Mouse (Mus musculus) limb, embryonic 15.5 days (tissue): ENCODE data around the gene Derl2. TPM values are rescaled to one million over a fixed set of nuclear protein-coding genes. Genes with fewer than 3 reads are reported as not detected.

Source experiments
- ATAC-seq: fragments of 200-750 bp; cut with Nextera tagmentation; 2 replicates; pipeline ENCODE4 v1.8.0; 2017; ENCODE audit warnings: low read depth, moderate TSS enrichment; ENCODE audit not compliant: insufficient number of reproducible peaks, low FRiP score, low TSS enrichment
- H3K27ac ChIP-seq: fragments of 300-500 bp; sonication (generic); 2 replicates; pipeline ENCODE4 v1.5.1; 2015; ENCODE audit warnings: moderate library complexity, mild to moderate bottlenecking, inconsistent platforms
- H3K27me3 ChIP-seq: fragments of 300-500 bp; sonication (generic); 2 replicates; pipeline ENCODE4 v1.6.1; 2015; ENCODE audit warnings: inconsistent platforms
- H3K36me3 ChIP-seq: fragments of 300-500 bp; sonication (generic); 2 replicates; pipeline ENCODE4 v1.6.1; 2015; ENCODE audit warnings: inconsistent platforms
- H3K4me1 ChIP-seq: fragments of 300-500 bp; sonication (generic); 2 replicates; pipeline ENCODE4 v1.6.1; 2015; ENCODE audit warnings: inconsistent platforms
- H3K4me2 ChIP-seq: fragments of 300-500 bp; sonication (generic); 2 replicates; pipeline ENCODE4 v1.6.1; 2015; ENCODE audit warnings: mild to moderate bottlenecking, inconsistent platforms
- H3K4me3 ChIP-seq: fragments of 300-500 bp; sonication (generic); 2 replicates; pipeline ENCODE4 v1.5.1; 2015; ENCODE audit warnings: mild to moderate bottlenecking, inconsistent platforms
- H3K9ac ChIP-seq: fragments of 300-500 bp; sonication (generic); 2 replicates; pipeline ENCODE4 v1.6.1; 2015; ENCODE audit warnings: inconsistent platforms
- H3K9me3 ChIP-seq: fragments of 300-500 bp; sonication (generic); 2 replicates; pipeline ENCODE4 v1.6.1; 2016; ENCODE audit warnings: inconsistent platforms
- WGBS: fragments of 180-500 bp; shearing (Covaris S2); methylation state at CpG from one replicate; pipeline ENCODE4 v1.1.7; 2015; 5-methylcytosine and 5-hydroxymethylcytosine counted together
- polyA plus RNA-seq: library from polyadenylated mRNA; unstranded; fragments of >200 nt; fragmentation: Nextera tagmentation; extraction: Ambion mirVana; gene quantifications from 2 replicates; pipeline ENCODE4 v1.2.1, GENCODE M21; 2015

Gene Derl2
- polyA plus RNA-seq = 49.6 and 51.4 TPM in 2 replicates

GRCm38 (mm10) chr11:71019201-71020068, at the start of gene Derl2, which contains the start of gene Mis12:
Gene Derl2, minus strand, starts transcription at chr11:71019841.
Gene Mis12, plus strand, starts transcription at chr11:71019611.
- WGBS = under 1% methylated on average over 71 of the region's 71 CpGs
- ATAC-seq = peak; percentile 100
- Histone ChIP-seq H3K4me3 (peak within 1 kb of the TSS; percentile 80), H3K36me3 (peaks cover 11% of the 10 kb centered on the region; the same call in 1 of the 2 replicates), H3K4me2 (peak within 1 kb of the TSS; percentile 65), H3K9me3 (no peaks in the 10 kb centered on the region), H3K4me1 (peaks cover 25% of the 10 kb centered on the region), H3K27me3 (no peaks in the 10 kb centered on the region), H3K9ac (peak within 1 kb of the TSS; percentile 96), H3K27ac (peak within 1 kb of the TSS; percentile 94)

GRCm38 (mm10) chr11:71052554-71052953, 32.9 kb upstream of the Derl2 start:
- Histone ChIP-seq H3K27ac (no peak overlapping the region), H3K4me2 (no peak overlapping the region), H3K36me3 (no peaks in the 10 kb centered on the region), H3K4me3 (no peak overlapping the region), H3K9me3 (no peaks in the 10 kb centered on the region), H3K9ac (no peak overlapping the region), H3K27me3 (no peaks in the 10 kb centered on the region), H3K4me1 (no peaks in the 10 kb centered on the region)
- ATAC-seq = no peak
- WGBS = 12% methylated on average over 1 of the region's 1 CpGs

- no peak overlapping the region for H3K9ac ChIP-seq
- H3K9me3 ChIP-seq = no peaks in the 10 kb centered on the region
- no peak overlapping the region for H3K4me3 ChIP-seq
- no peak for ATAC-seq
- H3K27ac ChIP-seq = no peak overlapping the region
- no peak overlapping the region for H3K4me2 ChIP-seq
- H3K27me3 ChIP-seq = no peaks in the 10 kb centered on the region
- 95% methylated on average over 5 of the region's 5 CpGs for WGBS
- H3K36me3 ChIP-seq = no peaks in the 10 kb centered on the region
- no peaks in the 10 kb centered on the region for H3K4me1 ChIP-seq
Measured at GRCm38 (mm10) chr11:71039526-71040298, 20.1 kb upstream of the Derl2 start.

- no peaks in the 10 kb centered on the region for H3K9me3 ChIP-seq
- H3K9ac ChIP-seq = peak within 1 kb of the TSS; percentile 60
- H3K27me3 ChIP-seq = no peaks in the 10 kb centered on the region
- under 1% methylated on average over 28 of the region's 31 CpGs for WGBS
- H3K4me1 ChIP-seq = 0 out of 2 replicates have a peak, but pooled peaks cover 13% of the 10 kb centered on the region
- peaks cover 1% of the 10 kb centered on the region; the same call in 1 of the 2 replicates for H3K36me3 ChIP-seq
- H3K27ac ChIP-seq = peak within 1 kb of the TSS; percentile 93
- peak within 1 kb of the TSS; percentile 64 for H3K4me3 ChIP-seq
- H3K4me2 ChIP-seq = peak within 1 kb of the TSS; percentile 78
- peak; percentile 97 for ATAC-seq
Measured at GRCm38 (mm10) chr11:71033163-71033761, 13.6 kb upstream of the Derl2 start, which contains the start of gene 6330403K07Rik. Gene 6330403K07Rik, minus strand, starts transcription at chr11:71033513.

- peak overlapping the region; percentile 93 for H3K27ac ChIP-seq
- H3K9ac ChIP-seq = peak overlapping the region; percentile 60
- H3K4me2 ChIP-seq = peak overlapping the region; percentile 78
- no peaks in the 10 kb centered on the region for H3K9me3 ChIP-seq
- WGBS = 4% methylated on average over 26 of the region's 26 CpGs
- H3K4me3 ChIP-seq = peak overlapping the region; percentile 64
- peaks cover 7% of the 10 kb centered on the region for H3K36me3 ChIP-seq
- no peaks in the 10 kb centered on the region for H3K27me3 ChIP-seq
- 0 out of 2 replicates have a peak, but pooled peaks cover 13% of the 10 kb centered on the region for H3K4me1 ChIP-seq
- no peak for ATAC-seq
Measured at GRCm38 (mm10) chr11:71032491-71033162, 13.0 kb upstream of the Derl2 start.

GRCm38 (mm10) chr11:71032070-71032469, 12.4 kb upstream of the Derl2 start:
- 0 out of 2 replicates have a peak, but pooled peaks cover 13% of the 10 kb centered on the region for H3K4me1 ChIP-seq
- H3K4me3 ChIP-seq = peak overlapping the region; percentile 64
- no peaks in the 10 kb centered on the region for H3K9me3 ChIP-seq
- WGBS = 52% methylated on average over 7 of the region's 7 CpGs
- no peak for ATAC-seq
- H3K27me3 ChIP-seq = no peaks in the 10 kb centered on the region
- H3K4me2 ChIP-seq = peak overlapping the region; percentile 78
- peaks cover 13% of the 10 kb centered on the region for H3K36me3 ChIP-seq
- H3K27ac ChIP-seq = peak overlapping the region; percentile 93
- H3K9ac ChIP-seq = peak overlapping the region; percentile 60; the same call in 1 of the 2 replicates

GRCm38 (mm10) chr11:71029403-71030118, 9.9 kb upstream of the Derl2 start:
- Histone ChIP-seq H3K4me1 (0 out of 2 replicates have a peak, but pooled peaks cover 13% of the 10 kb centered on the region), H3K36me3 (peaks cover 37% of the 10 kb centered on the region), H3K9me3 (no peaks in the 10 kb centered on the region), H3K27ac (no peak overlapping the region), H3K4me3 (no peak overlapping the region), H3K9ac (no peak overlapping the region), H3K27me3 (no peaks in the 10 kb centered on the region), H3K4me2 (no peak overlapping the region)
- no peak for ATAC-seq
- whole genome bisulfite sequencing = 76% methylated on average over 3 of the region's 3 CpGs

- Histone ChIP-seq H3K4me1 (0 out of 2 replicates have a peak, but pooled peaks cover 13% of the 10 kb centered on the region), H3K36me3 (peaks cover 42% of the 10 kb centered on the region), H3K9me3 (no peaks in the 10 kb centered on the region), H3K27ac (no peak overlapping the region), H3K4me2 (no peak overlapping the region), H3K9ac (no peak overlapping the region), H3K27me3 (no peaks in the 10 kb centered on the region), H3K4me3 (no peak overlapping the region)
- no peak for ATAC-seq
- 64% methylated on average over 3 of the region's 3 CpGs for WGBS
Measured at GRCm38 (mm10) chr11:71028280-71028679, 8.6 kb upstream of the Derl2 start.

- peak overlapping the region; percentile 64 for H3K4me2 ChIP-seq
- H3K9ac ChIP-seq = peak overlapping the region; percentile 96
- H3K4me1 ChIP-seq = peaks cover 25% of the 10 kb centered on the region
- H3K27ac ChIP-seq = peak overlapping the region; percentile 82
- no peaks in the 10 kb centered on the region for H3K9me3 ChIP-seq
- H3K27me3 ChIP-seq = no peaks in the 10 kb centered on the region
- H3K36me3 ChIP-seq = peaks cover 16% of the 10 kb centered on the region
- ATAC-seq = peak; percentile 1; the same call in 1 of the 2 replicates
- H3K4me3 ChIP-seq = peak overlapping the region; percentile 80
- 5% methylated on average over 28 of the region's 28 CpGs for WGBS
Measured at GRCm38 (mm10) chr11:71018416-71019200, 1.0 kb downstream of the Derl2 start.

- Histone ChIP-seq H3K9ac (no peak overlapping the region), H3K4me1 (peaks cover 25% of the 10 kb centered on the region), H3K4me3 (no peak overlapping the region), H3K9me3 (no peaks in the 10 kb centered on the region), H3K27ac (no peak overlapping the region), H3K36me3 (peaks cover 22% of the 10 kb centered on the region), H3K27me3 (no peaks in the 10 kb centered on the region), H3K4me2 (no peak overlapping the region)
- WGBS = 97% methylated on average over 1 of the region's 1 CpGs
- no peak for ATAC-seq
Measured at GRCm38 (mm10) chr11:71017051-71017450, 2.6 kb downstream of the Derl2 start.
